Mouse (Mus musculus) intestine, embryonic 14.5 days (tissue): ENCODE results near the gene Lbhd2. TPM values are rescaled to one million over a fixed set of nuclear protein-coding genes. Genes with fewer than 3 reads are reported as not detected.

Experiments used
- ATAC-seq: fragments of 200-750 bp; cut with Nextera tagmentation; replicated peaks from 2 replicates; pipeline ENCODE4 v1.8.0; 2017; ENCODE audit warnings: low read depth, moderate number of reproducible peaks, moderate TSS enrichment, moderate library complexity; ENCODE audit not compliant: low FRiP score, low TSS enrichment
- DNase-seq: peaks from one replicate; pipeline ENCODE4 v3.0.0-alpha.2; 2018; ENCODE audit warnings: low spot score
- H3K27ac ChIP-seq: fragments of 300-500 bp; sonication (generic); 2 replicates; pipeline ENCODE4 v1.5.1; 2014; ENCODE audit warnings: low read depth, mild to moderate bottlenecking, control low read depth
- H3K27me3 ChIP-seq: fragments of 300-500 bp; sonication (generic); replicated peaks from 2 replicates; pipeline ENCODE4 v1.6.1; 2014; ENCODE audit warnings: low read length, control low read depth; ENCODE audit not compliant: control insufficient read depth, insufficient read depth
- H3K36me3 ChIP-seq: fragments of 300-500 bp; sonication (generic); 2 replicates; pipeline ENCODE4 v1.6.1; 2014; ENCODE audit warnings: low read length, control low read depth; ENCODE audit not compliant: control insufficient read depth, insufficient read depth
- H3K4me1 ChIP-seq: fragments of 300-500 bp; sonication (generic); replicated peaks from 2 replicates; pipeline ENCODE4 v1.6.1; 2014; ENCODE audit warnings: low read length, control low read depth, mixed read lengths; ENCODE audit not compliant: control insufficient read depth, insufficient read depth
- H3K4me2 ChIP-seq: fragments of 300-500 bp; sonication (generic); 2 replicates; pipeline ENCODE4 v1.6.1; 2014; ENCODE audit warnings: low read length
- H3K4me3 ChIP-seq: fragments of 300-500 bp; sonication (generic); 2 replicates; pipeline ENCODE4 v1.5.1; 2014; ENCODE audit warnings: low read depth, low read length, control low read depth, mixed read lengths
- H3K9ac ChIP-seq: fragments of 300-500 bp; sonication (generic); 2 replicates; pipeline ENCODE4 v1.6.1; 2014; ENCODE audit warnings: mild to moderate bottlenecking, low read length
- H3K9me3 ChIP-seq: fragments of 300-500 bp; sonication (generic); 2 replicates; pipeline ENCODE4 v1.6.1; 2016; ENCODE audit warnings: low read length, control low read depth; ENCODE audit not compliant: control insufficient read depth
- WGBS: fragments of 180-500 bp; shearing (Covaris S2); extraction: QIAGEN DNeasy Blood & Tissue Kit; methylation state at CpG from one replicate; pipeline ENCODE4 v1.1.7; 2014; 5-methylcytosine and 5-hydroxymethylcytosine counted together
- polyA plus RNA-seq: library from polyadenylated mRNA; unstranded; fragments of >200 nt; fragmentation: Nextera tagmentation; extraction: Ambion mirVana; gene quantifications from 2 replicates; pipeline ENCODE4 v1.2.1, GENCODE M21; 2014

Gene Lbhd2
- polyA plus RNA-seq, 1 experiment from 2014 or later: 1.3 TPM

DNA sequence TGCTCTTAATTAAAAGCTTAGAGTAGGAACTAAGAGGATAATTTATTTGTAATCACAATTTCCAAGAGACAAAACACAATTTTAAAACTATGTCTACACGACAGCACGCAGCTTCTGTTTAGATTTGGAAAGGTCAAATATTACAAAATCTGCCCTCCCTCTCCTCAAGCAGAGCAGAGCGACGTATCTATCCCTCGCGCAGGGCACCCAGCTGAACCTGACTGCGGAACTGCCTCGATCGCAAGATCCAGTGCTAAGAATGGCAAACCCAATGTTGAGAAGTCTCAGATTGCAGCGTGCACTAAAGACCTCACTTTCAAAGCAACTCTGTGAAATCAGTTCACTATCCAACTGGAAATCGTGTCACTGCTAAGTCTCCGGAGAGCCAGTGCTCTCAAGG lies 31.1 kb upstream of the Lbhd2 start:
- ATAC-seq (no peak), DNase-seq (no peak)
- WGBS: 46% methylated on average over 12 of the region's 12 CpGs
- Histone ChIP-seq H3K4me3 (peak overlapping the region; percentile 99), H3K4me2 (peak overlapping the region; percentile 71), H3K27me3 (no peaks in the 10 kb centered on the region), H3K9me3 (no peaks in the 10 kb centered on the region), H3K9ac (peak overlapping the region; percentile 91), H3K36me3 (no peaks in the 10 kb centered on the region), H3K4me1 (peaks cover 34% of the 10 kb centered on the region), H3K27ac (peak overlapping the region; percentile 36; the same call in 1 of the 2 replicates)

GRCm38 (mm10) chr12:111376053-111376452 lies 30.6 kb upstream of the Lbhd2 start:
- Histone ChIP-seq H3K9ac (peak overlapping the region; percentile 91), H3K27me3 (no peaks in the 10 kb centered on the region), H3K36me3 (no peaks in the 10 kb centered on the region), H3K4me3 (peak overlapping the region; percentile 99), H3K9me3 (no peaks in the 10 kb centered on the region), H3K4me1 (peaks cover 29% of the 10 kb centered on the region), H3K27ac (peak overlapping the region; percentile 36; the same call in 1 of the 2 replicates), H3K4me2 (peak overlapping the region; percentile 71)
- no peak for ATAC-seq
- DNase-seq: no peak
- 26% methylated on average over 6 of the region's 6 CpGs for WGBS

- peak overlapping the region; percentile 91 for H3K9ac ChIP-seq
- no peaks in the 10 kb centered on the region for H3K9me3 ChIP-seq
- no peaks in the 10 kb centered on the region for H3K36me3 ChIP-seq
- under 1% methylated on average over 49 of the region's 49 CpGs for WGBS
- ATAC-seq (peak; percentile 18), DNase-seq (peak; percentile 86)
- H3K27ac ChIP-seq: peak overlapping the region; percentile 92
- no peaks in the 10 kb centered on the region for H3K27me3 ChIP-seq
- peaks cover 27% of the 10 kb centered on the region for H3K4me1 ChIP-seq
- H3K4me2 ChIP-seq: peak overlapping the region; percentile 71
- H3K4me3 ChIP-seq: peak overlapping the region; percentile 99
Observed at GRCm38 (mm10) chr12:111376826-111377331, 29.7 kb upstream of the Lbhd2 start.

- H3K4me1 ChIP-seq: peaks cover 27% of the 10 kb centered on the region
- WGBS: under 1% methylated on average over 85 of the region's 94 CpGs
- no peaks in the 10 kb centered on the region for H3K36me3 ChIP-seq
- ATAC-seq: peak; percentile 93
- H3K9ac ChIP-seq: peak within 1 kb of the TSS; percentile 91
- DNase-seq: peak; percentile 93
- H3K9me3 ChIP-seq: no peaks in the 10 kb centered on the region
- H3K4me3 ChIP-seq: peak within 1 kb of the TSS; percentile 99
- H3K27ac ChIP-seq: peak within 1 kb of the TSS; percentile 92
- H3K27me3 ChIP-seq: no peaks in the 10 kb centered on the region
- H3K4me2 ChIP-seq: peak within 1 kb of the TSS; percentile 71
Observed at GRCm38 (mm10) chr12:111377376-111377973, 29.1 kb upstream of the Lbhd2 start, which contains the start of gene Cdc42bpb. Cdc42bpb (minus strand) TSS chr12:111377718.

DNA sequence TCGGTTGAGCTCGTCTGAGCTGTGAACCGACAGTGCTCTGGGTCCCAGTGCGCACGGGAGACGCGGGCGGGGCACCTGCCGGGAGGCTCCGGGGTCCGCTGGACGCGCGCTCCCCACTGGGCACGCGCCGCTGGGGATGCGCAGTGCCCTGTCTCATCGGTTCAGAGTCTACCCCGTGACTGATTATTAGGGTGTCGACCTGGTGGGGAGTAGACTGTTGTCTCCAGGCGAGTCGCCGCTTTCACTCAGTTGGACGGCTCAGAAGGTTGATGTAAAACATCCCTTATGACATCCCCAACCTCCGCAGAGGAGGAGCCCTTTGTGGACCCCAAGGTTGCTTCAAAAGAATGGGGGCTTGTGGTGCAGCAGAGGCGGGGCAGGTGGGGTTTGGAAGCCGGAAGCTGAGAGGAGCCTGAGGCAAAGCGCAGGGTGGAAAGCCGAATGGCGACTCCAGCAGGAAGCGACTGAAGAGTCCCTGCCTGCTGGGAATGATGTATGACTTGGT lies 28.6 kb upstream of the Lbhd2 start:
- H3K9ac ChIP-seq: peak overlapping the region; percentile 91
- no peaks in the 10 kb centered on the region for H3K27me3 ChIP-seq
- DNase-seq (no peak), ATAC-seq (peak; percentile 73)
- H3K27ac ChIP-seq: peak overlapping the region; percentile 92
- under 1% methylated on average over 32 of the region's 32 CpGs for WGBS
- peak overlapping the region; percentile 71 for H3K4me2 ChIP-seq
- no peaks in the 10 kb centered on the region for H3K36me3 ChIP-seq
- H3K9me3 ChIP-seq: no peaks in the 10 kb centered on the region
- peaks cover 27% of the 10 kb centered on the region for H3K4me1 ChIP-seq
- peak overlapping the region; percentile 99 for H3K4me3 ChIP-seq

DNA sequence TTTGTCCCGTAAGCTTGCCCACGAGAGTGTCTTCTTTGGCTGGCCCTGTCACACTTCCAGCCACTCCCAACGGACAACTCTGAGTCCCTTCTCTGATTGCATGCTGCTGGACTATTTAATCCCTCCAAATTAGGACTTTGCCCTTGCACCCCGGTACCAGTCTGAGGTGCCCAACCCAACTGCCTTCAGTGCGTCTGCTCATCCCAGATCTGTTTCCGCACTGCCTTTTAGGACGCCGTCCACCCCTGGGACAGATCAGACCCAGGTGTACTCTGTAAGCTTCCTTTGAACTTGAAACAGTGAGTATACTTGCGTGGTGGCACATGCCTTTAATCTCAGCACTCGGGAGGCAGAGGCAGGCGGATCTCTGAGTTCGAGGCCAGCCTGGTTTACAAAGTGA lies 27.8 kb upstream of the Lbhd2 start:
- Histone ChIP-seq H3K9ac (no peak overlapping the region; the same call in 1 of the 2 replicates), H3K36me3 (no peaks in the 10 kb centered on the region), H3K4me1 (peaks cover 22% of the 10 kb centered on the region), H3K27me3 (no peaks in the 10 kb centered on the region), H3K27ac (no peak overlapping the region; the same call in 1 of the 2 replicates), H3K4me3 (peak overlapping the region; percentile 99; the same call in 1 of the 2 replicates), H3K9me3 (no peaks in the 10 kb centered on the region), H3K4me2 (peak overlapping the region; percentile 71)
- ATAC-seq (no peak), DNase-seq (no peak)
- 74% methylated on average over 12 of the region's 12 CpGs for WGBS

- Histone ChIP-seq H3K36me3 (no peaks in the 10 kb centered on the region), H3K27ac (peak overlapping the region; percentile 29; the same call in 1 of the 2 replicates), H3K4me1 (peaks cover 7% of the 10 kb centered on the region), H3K4me3 (no peak overlapping the region), H3K9ac (no peak overlapping the region), H3K4me2 (no peak overlapping the region), H3K27me3 (no peaks in the 10 kb centered on the region), H3K9me3 (no peaks in the 10 kb centered on the region)
- WGBS: 85% methylated on average over 13 of the region's 13 CpGs
- ATAC-seq (peak; percentile 61), DNase-seq (no peak)
Observed at GRCm38 (mm10) chr12:111385883-111386641, 20.5 kb upstream of the Lbhd2 start.

- no peak overlapping the region for H3K9ac ChIP-seq
- peaks cover 7% of the 10 kb centered on the region for H3K4me1 ChIP-seq
- H3K36me3 ChIP-seq: no peaks in the 10 kb centered on the region
- DNase-seq (peak; percentile 67), ATAC-seq (peak; percentile 88)
- no peak overlapping the region for H3K4me3 ChIP-seq
- H3K27me3 ChIP-seq: no peaks in the 10 kb centered on the region
- H3K4me2 ChIP-seq: no peak overlapping the region
- H3K9me3 ChIP-seq: no peaks in the 10 kb centered on the region
- WGBS: 43% methylated on average over 8 of the region's 8 CpGs
- H3K27ac ChIP-seq: peak overlapping the region; percentile 29; the same call in 1 of the 2 replicates
Observed at GRCm38 (mm10) chr12:111386642-111387120, 19.9 kb upstream of the Lbhd2 start.
